Mouse (Mus musculus): ENCODE data around the gene Gm7995.
"Not testable (repeated sequence)": the region's sequence is repeated elsewhere in the genome, so short reads cannot be mapped to it uniquely, and the experiment has no call there.

Gm7995 gene

DNA sequence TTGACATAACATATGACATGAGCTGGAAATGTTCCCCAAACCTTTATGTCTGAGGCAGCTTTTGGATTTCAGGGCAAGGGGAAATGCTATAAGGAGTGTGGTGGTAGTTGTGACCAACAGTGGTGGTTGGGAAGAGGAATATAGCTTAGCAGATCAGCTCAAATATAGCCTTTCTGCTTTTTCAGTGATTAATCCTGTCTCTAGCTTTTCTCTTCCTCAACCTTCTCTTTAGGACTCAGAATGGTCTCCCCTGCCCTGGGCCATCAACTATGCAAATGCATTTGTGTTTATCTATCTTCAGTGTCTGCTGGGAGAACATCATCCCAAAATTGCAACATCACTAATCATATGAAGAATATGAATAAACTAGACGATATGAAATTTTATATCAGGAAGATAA, at the start of gene Gm7995:
TSS of gene Gm7995 (plus strand) at position 301 of the 400 bp plus-strand sequence.
- DNase-seq (ENCODE audit: low spot score in 2 of 2) = not testable (repeated sequence)

DNA sequence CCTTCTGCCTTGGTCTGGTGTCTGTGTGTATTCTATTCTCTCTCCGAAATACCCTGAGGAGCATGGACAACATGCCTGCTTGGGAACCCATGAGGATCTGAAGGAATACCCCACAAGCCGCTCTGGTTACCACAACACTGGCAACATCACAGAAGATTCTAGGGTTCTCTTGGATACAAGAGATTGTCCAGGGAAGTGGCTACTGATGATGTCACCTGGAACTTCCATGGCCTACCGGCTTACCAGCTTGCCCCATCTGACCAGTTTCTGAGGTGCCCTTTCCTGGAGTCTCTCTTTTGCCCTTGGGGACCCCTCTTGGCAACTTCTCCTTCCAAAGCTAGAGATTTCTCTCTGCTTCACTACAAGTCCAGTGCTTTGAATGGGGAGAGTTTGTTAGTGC, 12.8 kb upstream of the Gm7995 start, which contains the start of gene Gm9611:
TSS of gene Gm9611 (minus strand) at position 101 of the 400 bp plus-strand sequence.
- not testable (repeated sequence) for DNase-seq (ENCODE audit: low spot score in 2 of 2)
